In genomic region chr4:120189941-120190340, GRCm38 (mm10) we compare ENCODE assay signal across 9 mouse cellular contexts. TPM values are rescaled to one million over a fixed set of nuclear protein-coding genes. Genes with fewer than 3 reads are reported as not detected.
DNase-seq lines count a peak whose midpoint lies in the region; ATAC-seq lines count a peak whose summit lies in the region.
"Had no signal": no experiment of that assay in that cellular context is flagged by ENCODE, and none has a peak within 500 bp of the region (broad histone marks: within the 10 kb centered on the region; RNA-seq: fewer than 3 reads in every experiment).

No protein-coding gene starts in this region.

- WGBS in hindbrain, embryonic 16.5 days: 23% methylated on average over 2 of the region's 2 CpGs
- WGBS in midbrain, embryonic 15.5 days: 25% methylated on average over 2 of the region's 2 CpGs

- no peak overlapping the region for H3K9ac ChIP-seq in hindbrain, embryonic 16.5 days (ENCODE audit: low read depth, low read length)
- no peak overlapping the region for H3K9ac ChIP-seq in midbrain, embryonic 15.5 days
- H3K9ac ChIP-seq: liver, embryonic 14.5 days had no signal

- peak overlapping the region; percentile 48 for H3K27ac ChIP-seq in hindbrain, embryonic 16.5 days (ENCODE audit: low read depth, low read length)
- no peak overlapping the region for H3K27ac ChIP-seq in midbrain, embryonic 15.5 days
- H3K27ac ChIP-seq: liver, embryonic 14.5 days had no signal

- peak; percentile 93 for DNase-seq in brain, adult 2 months (ENCODE audit: low read depth, low spot score)
- DNase-seq in cerebellum, postnatal 36 days: peak; percentile 48 to 64
- no peak for DNase-seq in spleen, postnatal 4 days (ENCODE audit: low spot score in 2 of 2)
- no peak for DNase-seq in adrenal gland, postnatal 36 days
- no peak for DNase-seq in thymus, postnatal 36 days
- DNase-seq in thymus, postnatal 0 days (ENCODE audit: low spot score): no peak

- H3K4me3 ChIP-seq in hindbrain, embryonic 16.5 days (ENCODE audit: low read length): no peak overlapping the region
- no peak overlapping the region for H3K4me3 ChIP-seq in midbrain, embryonic 15.5 days

- no peak overlapping the region for H3K4me2 ChIP-seq in hindbrain, embryonic 16.5 days (ENCODE audit: low read length)
- H3K4me2 ChIP-seq in midbrain, embryonic 15.5 days: no peak overlapping the region

- no peaks in the 10 kb centered on the region; the same call in 1 of the 2 replicates for H3K27me3 ChIP-seq in hindbrain, embryonic 16.5 days (replicated peaks; ENCODE audit: control insufficient read depth, insufficient read depth, low read length)
- no peaks in the 10 kb centered on the region; the same call in 1 of the 2 replicates for H3K27me3 ChIP-seq in midbrain, embryonic 15.5 days (replicated peaks)

- H3K4me1 ChIP-seq in hindbrain, embryonic 16.5 days (ENCODE audit: control insufficient read depth, insufficient read depth, low read depth, low read length): peaks cover 10% of the 10 kb centered on the region; the same call in 1 of the 2 replicates
- peaks cover 9% of the 10 kb centered on the region; the same call in 1 of the 2 replicates for H3K4me1 ChIP-seq in midbrain, embryonic 15.5 days

- peak; percentile 68 for ATAC-seq in hindbrain, embryonic 16.5 days
- peak; percentile 55 for ATAC-seq in midbrain, embryonic 15.5 days (replicated peaks)

- H3K36me3 ChIP-seq in hindbrain, embryonic 16.5 days (ENCODE audit: control insufficient read depth, insufficient read depth, low read length): no peaks in the 10 kb centered on the region
- H3K36me3 ChIP-seq in midbrain, embryonic 15.5 days (replicated peaks): no peaks in the 10 kb centered on the region

- no peaks in the 10 kb centered on the region for H3K9me3 ChIP-seq in hindbrain, embryonic 16.5 days (ENCODE audit: control insufficient read depth, low read length)
- no peaks in the 10 kb centered on the region for H3K9me3 ChIP-seq in midbrain, embryonic 15.5 days

RNA-seq across cellular contexts. Expression of gene Edn2, which starts 28.9 kb away (rescaled TPM):
- 0.31 TPM in 1 of 2 replicates, not detected in the other for polyA plus RNA-seq in hindbrain, embryonic 16.5 days (2015; fragmentation: Nextera tagmentation; extraction: Ambion mirVana)
- 0.15 and 0.22 TPM in 2 replicates for polyA plus RNA-seq in midbrain, embryonic 15.5 days (2015; fragmentation: Nextera tagmentation; extraction: Ambion mirVana)
- not detected for total RNA-seq in adrenal gland, postnatal 36 days (2021)
- polyA plus RNA-seq in thymus, postnatal 0 days (2015; fragmentation: Nextera tagmentation; extraction: Ambion mirVana): 0.69 and 0.73 TPM in 2 replicates

Comparison
In these comparisons a context has a peak if more than half of its experiments do, and no peak if none do; other contexts are left out.
1. DNase-seq: peak in brain, adult 2 months (single experiment) and cerebellum, postnatal 36 days (2 of 2); none in spleen, postnatal 4 days (0 of 2), adrenal gland, postnatal 36 days (0 of 2), thymus, postnatal 36 days (0 of 2) and thymus, postnatal 0 days (single experiment).